Comparison of ENCODE assay signal across 14 mouse cellular contexts in the genomic region with DNA sequence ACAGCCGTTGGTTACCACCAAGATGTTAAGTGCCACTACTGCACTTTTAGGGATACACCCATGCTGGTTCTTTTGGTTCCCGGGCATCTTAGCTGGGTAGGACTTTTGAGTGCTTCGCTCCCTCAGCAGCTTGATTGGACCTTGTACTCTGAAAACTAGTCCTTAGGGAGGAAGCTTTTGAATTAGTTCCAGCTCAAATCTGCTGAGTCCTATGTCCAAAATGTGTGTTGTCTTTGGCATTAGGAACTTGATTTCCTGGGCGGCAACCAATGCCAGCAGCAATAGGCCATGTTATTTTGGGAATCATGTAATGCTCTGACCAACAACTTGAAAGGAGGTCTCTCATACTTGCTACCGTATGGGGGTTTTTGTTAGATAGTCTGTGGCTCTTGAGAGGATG. TPM values are rescaled to one million over a fixed set of nuclear protein-coding genes. Genes with fewer than 3 reads are reported as not detected.
DNase-seq lines count a peak whose midpoint lies in the region.
"Had no signal": no experiment of that assay in that cellular context is flagged by ENCODE, and none has a peak within 500 bp of the region (broad histone marks: within the 10 kb centered on the region; RNA-seq: fewer than 3 reads in every experiment).

No protein-coding gene starts in this region.

- intact Hi-C loops in heart, postnatal 10 days (cut with DNase I), result no loop called here
- intact Hi-C loops in heart, postnatal 14 days (cut with DNase I), result no loop called here

- peak; percentile 21 for DNase-seq in adrenal gland, postnatal 14 days
- DNase-seq in adrenal gland, adult 8-10 months, result no peak
- DNase-seq in heart, postnatal 10 days, result peak; percentile 7 to 10
- DNase-seq in heart, postnatal 14 days, result no peak
- DNase-seq in 3T3-L1 (ENCODE audit: low read depth, low spot score), result peak; percentile 20
- peak; percentile 11 for DNase-seq in kidney, postnatal 10 days
- DNase-seq in right cerebral cortex, postnatal 36 days (ENCODE audit: low spot score in 2 of 2), result no peak
- DNase-seq: cerebellum, adult 11-12 months; cerebellum, postnatal 25 days; forebrain, postnatal 0 days; lung, postnatal 36 days; right cerebral cortex, postnatal 14 days; thymus, postnatal 14 days had no signal

RNA-seq across cellular contexts. Expression of gene Cir1, which starts 13.4 kb away (rescaled TPM):
- 18.6 and 22.0 TPM in 2 replicates for total RNA-seq in adrenal gland, postnatal 14 days (2021)
- total RNA-seq in adrenal gland, adult 8-10 months (2022), result 10 to 100 TPM; 18.0 to 24.0 (median 20.5) TPM
- 10 to 100 TPM; 13.7 to 14.0 TPM for total RNA-seq in heart, postnatal 10 days (2021)
- 10 to 100 TPM; 13.7 to 18.2 TPM for total RNA-seq in heart, postnatal 14 days (2021)

RNA-seq across cellular contexts. Expression of gene Scrn3, which starts 13.5 kb away (rescaled TPM):
- 17.6 and 20.3 TPM in 2 replicates for total RNA-seq in adrenal gland, postnatal 14 days (2021)
- 10 to 100 TPM; 23.9 to 33.8 (median 30.1) TPM for total RNA-seq in adrenal gland, adult 8-10 months (2022)
- total RNA-seq in heart, postnatal 10 days (2021), result 10 to 100 TPM; 14.0 to 17.4 TPM
- total RNA-seq in heart, postnatal 14 days (2021), result 10 to 100 TPM; 19.2 to 19.3 TPM

RNA-seq across cellular contexts. Expression of gene Sp9, which starts 54.1 kb away (rescaled TPM):
- total RNA-seq in adrenal gland, postnatal 14 days (2021), result not detected in 2 replicates
- not detected for total RNA-seq in adrenal gland, adult 8-10 months (2022)
- not detected for total RNA-seq in heart, postnatal 10 days (2021)
- not detected for total RNA-seq in heart, postnatal 14 days (2021)
- total RNA-seq: hematopoietic stem cell, adult 5-6 weeks had no signal

Comparison
In these comparisons a context has a peak if more than half of its experiments do, and no peak if none do; other contexts are left out.
1. DNase-seq: peak in adrenal gland, postnatal 14 days (single experiment), heart, postnatal 10 days (2 of 2), 3T3-L1 (single experiment) and kidney, postnatal 10 days (single experiment); none in adrenal gland, adult 8-10 months (single experiment), heart, postnatal 14 days (0 of 2) and right cerebral cortex, postnatal 36 days (0 of 2).